Mouse (Mus musculus) midbrain, embryonic 16.5 days (tissue): ENCODE data around the gene Mettl1. TPM values are rescaled to one million over a fixed set of nuclear protein-coding genes. Genes with fewer than 3 reads are reported as not detected.
A peak's percentile ranks its signal among the peaks of the same experiment; 100 is the strongest.

Source experiments
- ATAC-seq: fragments of 200-750 bp; cut with Nextera tagmentation; 2 replicates; pipeline ENCODE4 v1.8.0; 2017; ENCODE audit warnings: moderate TSS enrichment
- H3K27ac ChIP-seq: fragments of 300-500 bp; sonication (generic); 2 replicates; pipeline ENCODE4 v1.5.1; 2014; ENCODE audit warnings: mild to moderate bottlenecking, low read length, mixed read lengths
- H3K27me3 ChIP-seq: fragments of 300-500 bp; sonication (generic); 2 replicates; pipeline ENCODE4 v1.6.1; 2014; ENCODE audit warnings: low read depth, low read length, mixed read lengths; ENCODE audit not compliant: control insufficient read depth, insufficient read depth
- H3K36me3 ChIP-seq: fragments of 300-500 bp; sonication (generic); 2 replicates; pipeline ENCODE4 v1.6.1; 2014; ENCODE audit warnings: mild to moderate bottlenecking, low read length, moderate library complexity, mixed read lengths; ENCODE audit not compliant: control insufficient read depth, insufficient read depth
- H3K4me1 ChIP-seq: fragments of 300-500 bp; sonication (generic); 2 replicates; pipeline ENCODE4 v1.6.1; 2014; ENCODE audit warnings: mild to moderate bottlenecking, low read length, mixed read lengths; ENCODE audit not compliant: control insufficient read depth, insufficient read depth
- H3K4me2 ChIP-seq: fragments of 300-500 bp; sonication (generic); 2 replicates; pipeline ENCODE4 v1.6.1; 2014; ENCODE audit warnings: mild to moderate bottlenecking, low read length, mixed read lengths
- H3K4me3 ChIP-seq: fragments of 300-500 bp; sonication (generic); 2 replicates; pipeline ENCODE4 v1.5.1; 2014; ENCODE audit warnings: low read depth, mild to moderate bottlenecking, low read length, moderate library complexity, mixed read lengths
- H3K9ac ChIP-seq: fragments of 300-500 bp; sonication (generic); 2 replicates; pipeline ENCODE4 v1.6.1; 2014; ENCODE audit warnings: low read depth, low read length, mixed read lengths
- H3K9me3 ChIP-seq: fragments of 300-500 bp; sonication (generic); replicated peaks from 2 replicates; pipeline ENCODE4 v1.6.1; 2014; ENCODE audit warnings: mild to moderate bottlenecking, low read length, mixed read lengths; ENCODE audit not compliant: control insufficient read depth, poor library complexity, severe bottlenecking
- WGBS: fragments of 180-500 bp; shearing (Covaris S2); extraction: QIAGEN DNeasy Blood & Tissue Kit; methylation state at CpG from one replicate; pipeline ENCODE4 v1.1.7; 2014; 5-methylcytosine and 5-hydroxymethylcytosine counted together
- polyA plus RNA-seq: library from polyadenylated mRNA; unstranded; fragments of >200 nt; fragmentation: Nextera tagmentation; extraction: Ambion mirVana; gene quantifications from 2 replicates; pipeline ENCODE4 v1.2.1, GENCODE M21; 2015

The Mettl1 gene
- polyA plus RNA-seq: 20.1 TPM in 2 replicates

- H3K27ac ChIP-seq: peak within 1 kb of the TSS; percentile 63
- WGBS: under 1% methylated on average over 28 of the region's 28 CpGs
Measured at GRCm38 (mm10) chr10:127041274-127041766, at the start of gene Mettl1, which contains the start of gene Eef1akmt3. TSS of gene Mettl1 (plus strand) at chr10:127041414. TSS of gene Eef1akmt3 (minus strand) at chr10:127041513.

GRCm38 (mm10) chr10:126991676-126992075 is 49.5 kb upstream of the Mettl1 start:
- H3K9ac ChIP-seq: no peak overlapping the region; the same call in 1 of the 2 replicates
- H3K9me3 ChIP-seq: no peaks in the 10 kb centered on the region
- peaks cover 18% of the 10 kb centered on the region for H3K4me1 ChIP-seq
- no peak overlapping the region for H3K27ac ChIP-seq
- no peak overlapping the region for H3K4me2 ChIP-seq
- no peak for ATAC-seq
- no peak overlapping the region for H3K4me3 ChIP-seq
- H3K36me3 ChIP-seq: peaks cover 24% of the 10 kb centered on the region
- H3K27me3 ChIP-seq: no peaks in the 10 kb centered on the region
- 73% methylated on average over 3 of the region's 3 CpGs for WGBS

More at GRCm38 (mm10) chr10:127041274-127041766, at the start of gene Mettl1, which contains the start of gene Eef1akmt3:
- Histone ChIP-seq H3K27me3 (peaks cover 4% of the 10 kb centered on the region), H3K36me3 (no peaks in the 10 kb centered on the region), H3K4me3 (peak within 1 kb of the TSS; percentile 91), H3K4me1 (peaks cover 12% of the 10 kb centered on the region), H3K4me2 (peak within 1 kb of the TSS; percentile 97), H3K9me3 (no peaks in the 10 kb centered on the region), H3K9ac (peak within 1 kb of the TSS; percentile 79)
- ATAC-seq: peak; percentile 80

- Histone ChIP-seq H3K9me3 (no peaks in the 10 kb centered on the region), H3K4me3 (no peak overlapping the region), H3K27ac (no peak overlapping the region), H3K4me1 (peaks cover 6% of the 10 kb centered on the region), H3K27me3 (no peaks in the 10 kb centered on the region), H3K36me3 (peaks cover 37% of the 10 kb centered on the region), H3K9ac (no peak overlapping the region), H3K4me2 (no peak overlapping the region)
- WGBS: 91% methylated on average over 3 of the region's 3 CpGs
- ATAC-seq: no peak
Measured at GRCm38 (mm10) chr10:126993621-126994020, 47.6 kb upstream of the Mettl1 start.

- no peaks in the 10 kb centered on the region for H3K27me3 ChIP-seq
- H3K36me3 ChIP-seq: peaks cover 39% of the 10 kb centered on the region
- ATAC-seq: no peak
- H3K9ac ChIP-seq: no peak overlapping the region
- H3K9me3 ChIP-seq: no peaks in the 10 kb centered on the region
- 76% methylated on average over 13 of the region's 13 CpGs for WGBS
- H3K4me3 ChIP-seq: no peak overlapping the region
- H3K27ac ChIP-seq: no peak overlapping the region
- no peaks in the 10 kb centered on the region for H3K4me1 ChIP-seq
- H3K4me2 ChIP-seq: no peak overlapping the region
Measured at GRCm38 (mm10) chr10:126997340-126998113, 43.7 kb upstream of the Mettl1 start.

GRCm38 (mm10) chr10:127000529-127000928 is 40.7 kb upstream of the Mettl1 start, which contains the start of gene Avil:
TSS of gene Avil (plus strand) at chr10:127000709.
- Histone ChIP-seq H3K27ac (no peak within 1 kb of the TSS), H3K27me3 (no peaks in the 10 kb centered on the region), H3K4me3 (no peak within 1 kb of the TSS), H3K4me1 (no peaks in the 10 kb centered on the region), H3K36me3 (peaks cover 19% of the 10 kb centered on the region), H3K9me3 (no peaks in the 10 kb centered on the region), H3K9ac (no peak within 1 kb of the TSS), H3K4me2 (no peak within 1 kb of the TSS)
- 88% methylated on average over 5 of the region's 5 CpGs for WGBS
- ATAC-seq: no peak; the same call in 1 of the 2 replicates

- ATAC-seq: no peak
- 91% methylated on average over 9 of the region's 9 CpGs for WGBS
- H3K9ac ChIP-seq: no peak overlapping the region
Measured at GRCm38 (mm10) chr10:127001297-127001696, 39.9 kb upstream of the Mettl1 start.

GRCm38 (mm10) chr10:127002056-127002455 is 39.2 kb upstream of the Mettl1 start:
- 57% methylated on average over 1 of the region's 1 CpGs for WGBS
- Histone ChIP-seq H3K4me3 (no peak overlapping the region), H3K36me3 (peaks cover 16% of the 10 kb centered on the region), H3K4me1 (no peaks in the 10 kb centered on the region), H3K9me3 (no peaks in the 10 kb centered on the region), H3K27ac (no peak overlapping the region), H3K9ac (no peak overlapping the region), H3K27me3 (no peaks in the 10 kb centered on the region), H3K4me2 (no peak overlapping the region)
- ATAC-seq: no peak

More at GRCm38 (mm10) chr10:127001297-127001696, 39.9 kb upstream of the Mettl1 start:
- Histone ChIP-seq H3K9me3 (no peaks in the 10 kb centered on the region), H3K36me3 (peaks cover 16% of the 10 kb centered on the region), H3K4me1 (no peaks in the 10 kb centered on the region), H3K27ac (no peak overlapping the region), H3K27me3 (no peaks in the 10 kb centered on the region), H3K4me2 (no peak overlapping the region), H3K4me3 (no peak overlapping the region)

- no peaks in the 10 kb centered on the region for H3K9me3 ChIP-seq
- no peak for ATAC-seq
- WGBS: 90% methylated on average over 5 of the region's 5 CpGs
- H3K27me3 ChIP-seq: no peaks in the 10 kb centered on the region
- no peak overlapping the region for H3K27ac ChIP-seq
- H3K9ac ChIP-seq: no peak overlapping the region
- peaks cover 10% of the 10 kb centered on the region for H3K36me3 ChIP-seq
- no peak overlapping the region for H3K4me3 ChIP-seq
- no peak overlapping the region for H3K4me2 ChIP-seq
- H3K4me1 ChIP-seq: no peaks in the 10 kb centered on the region
Measured at GRCm38 (mm10) chr10:127002765-127003164, 38.4 kb upstream of the Mettl1 start.

GRCm38 (mm10) chr10:127003334-127003733 is 37.9 kb upstream of the Mettl1 start:
- Histone ChIP-seq H3K4me2 (no peak overlapping the region), H3K4me3 (no peak overlapping the region), H3K36me3 (peaks cover 6% of the 10 kb centered on the region; the same call in 1 of the 2 replicates), H3K27me3 (no peaks in the 10 kb centered on the region), H3K9ac (no peak overlapping the region), H3K27ac (no peak overlapping the region), H3K4me1 (no peaks in the 10 kb centered on the region), H3K9me3 (no peaks in the 10 kb centered on the region)
- WGBS: 83% methylated on average over 8 of the region's 8 CpGs
- no peak for ATAC-seq
